Mouse (Mus musculus) forebrain, embryonic 13.5 days (tissue): Measurements from ENCODE around the gene Agmat. TPM values are rescaled to one million over a fixed set of nuclear protein-coding genes. Genes with fewer than 3 reads are reported as not detected.

ENCODE experiments used
- ATAC-seq: fragments of 200-750 bp; cut with Nextera tagmentation; 2 replicates; pipeline ENCODE4 v1.8.0; 2017
- H3K27ac ChIP-seq: fragments of 300-500 bp; sonication (generic); 2 replicates; pipeline ENCODE4 v1.5.1; 2015; ENCODE audit warnings: inconsistent platforms, mild to moderate bottlenecking, moderate library complexity
- H3K27me3 ChIP-seq: fragments of 300-500 bp; sonication (generic); 2 replicates; pipeline ENCODE4 v1.6.1; 2015; ENCODE audit warnings: mild to moderate bottlenecking, inconsistent platforms
- H3K36me3 ChIP-seq: fragments of 300-500 bp; sonication (generic); 2 replicates; pipeline ENCODE4 v1.6.1; 2015; ENCODE audit warnings: mild to moderate bottlenecking, inconsistent platforms; ENCODE audit not compliant: poor library complexity, severe bottlenecking
- H3K4me1 ChIP-seq: fragments of 300-500 bp; sonication (generic); 2 replicates; pipeline ENCODE4 v1.6.1; 2015; ENCODE audit warnings: inconsistent platforms
- H3K4me2 ChIP-seq: fragments of 300-500 bp; sonication (generic); 2 replicates; pipeline ENCODE4 v1.6.1; 2015; ENCODE audit warnings: inconsistent platforms, mild to moderate bottlenecking, moderate library complexity
- H3K4me3 ChIP-seq: fragments of 300-500 bp; sonication (generic); 2 replicates; pipeline ENCODE4 v1.5.1; 2015; ENCODE audit warnings: mild to moderate bottlenecking, inconsistent platforms
- H3K9ac ChIP-seq: fragments of 300-500 bp; sonication (generic); 2 replicates; pipeline ENCODE4 v1.6.1; 2015; ENCODE audit warnings: mild to moderate bottlenecking, inconsistent platforms
- H3K9me3 ChIP-seq: fragments of 300-500 bp; sonication (generic); replicated peaks from 2 replicates; pipeline ENCODE4 v1.6.1; 2016; ENCODE audit warnings: inconsistent platforms
- WGBS: fragments of 180-500 bp; shearing (Covaris S2); methylation state at CpG from one replicate; pipeline ENCODE4 v1.1.7; 2015; 5-methylcytosine and 5-hydroxymethylcytosine counted together
- polyA plus RNA-seq: library from polyadenylated mRNA; unstranded; fragments of >200 nt; fragmentation: Nextera tagmentation; extraction: Ambion mirVana; gene quantifications from 2 replicates; pipeline ENCODE4 v1.2.1, GENCODE M21; 2015

The Agmat gene
- not detected in 2 replicates for polyA plus RNA-seq

DNA sequence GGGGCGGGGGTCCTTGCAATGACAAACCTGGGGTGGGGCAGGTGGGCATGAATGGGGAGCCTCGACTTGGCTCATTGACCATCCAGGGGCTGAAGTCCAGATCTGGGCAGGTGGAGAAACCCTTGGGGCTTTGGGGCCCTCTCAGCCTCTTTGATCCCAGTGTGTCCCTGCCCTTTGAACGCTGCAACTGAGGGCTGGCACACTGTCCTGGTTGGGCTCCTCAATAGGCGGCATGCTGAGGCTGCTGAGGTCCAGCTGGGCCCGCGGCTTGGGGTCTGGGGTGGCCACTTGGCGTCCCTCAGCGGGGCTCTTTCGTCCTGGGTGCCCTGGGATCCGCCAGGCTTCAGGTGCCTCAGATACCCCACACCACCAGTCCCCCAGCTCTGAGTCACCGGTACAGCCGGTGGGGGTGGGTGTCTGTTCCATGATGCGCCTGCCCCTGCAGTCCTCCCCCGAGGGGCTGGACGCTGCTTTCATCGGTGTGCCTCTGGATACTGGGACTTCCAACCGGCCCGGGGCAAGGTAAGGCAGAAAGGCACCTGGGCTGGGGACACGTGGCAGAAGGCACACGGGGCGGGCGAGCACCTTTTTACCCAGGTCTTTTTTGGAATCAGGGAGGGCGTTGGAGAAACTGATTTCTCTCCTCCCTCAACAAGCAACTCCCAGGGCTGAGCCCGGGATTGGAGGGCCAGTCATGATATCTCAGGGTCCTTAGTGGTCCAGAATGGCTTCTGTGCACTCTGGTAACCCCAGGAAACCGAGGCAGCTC lies at the start of gene Agmat:
Gene Agmat (plus strand): TSS at position 95 of the 769 bp plus-strand sequence.
- Histone ChIP-seq H3K27ac (no peak within 1 kb of the TSS), H3K9me3 (no peaks in the 10 kb centered on the region), H3K4me2 (no peak within 1 kb of the TSS), H3K4me3 (no peak within 1 kb of the TSS), H3K27me3 (no peaks in the 10 kb centered on the region), H3K9ac (no peak within 1 kb of the TSS), H3K36me3 (no peaks in the 10 kb centered on the region), H3K4me1 (no peaks in the 10 kb centered on the region)
- no peak for ATAC-seq
- 25% methylated on average over 25 of the region's 25 CpGs for WGBS

DNA sequence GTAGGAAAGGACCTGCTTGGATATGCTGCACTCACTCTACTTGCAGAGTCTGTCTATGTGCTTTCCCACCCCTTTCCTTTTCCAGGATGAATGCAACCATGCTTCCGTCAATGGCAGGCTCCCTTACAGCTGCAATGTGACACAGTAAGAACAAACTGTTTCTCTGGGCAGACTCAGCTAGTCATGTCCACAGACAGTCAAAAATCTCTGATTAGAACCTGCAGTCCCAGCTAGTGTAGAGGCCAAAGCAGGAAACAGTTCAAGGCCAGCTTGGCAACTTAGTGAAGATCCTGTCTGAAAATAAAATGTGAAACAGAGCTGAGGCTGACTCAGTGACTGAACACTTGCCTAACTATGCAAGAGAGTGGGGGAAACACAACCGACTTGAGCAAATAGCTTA lies 41.8 kb upstream of the Agmat start:
- Histone ChIP-seq H3K4me3 (no peak overlapping the region), H3K36me3 (peaks cover 100% of the 10 kb centered on the region), H3K27me3 (no peaks in the 10 kb centered on the region), H3K9me3 (no peaks in the 10 kb centered on the region), H3K4me1 (no peaks in the 10 kb centered on the region), H3K27ac (peak overlapping the region; percentile 32), H3K9ac (no peak overlapping the region), H3K4me2 (no peak overlapping the region)
- no peak for ATAC-seq
- WGBS: 89% methylated on average over 2 of the region's 2 CpGs

DNA sequence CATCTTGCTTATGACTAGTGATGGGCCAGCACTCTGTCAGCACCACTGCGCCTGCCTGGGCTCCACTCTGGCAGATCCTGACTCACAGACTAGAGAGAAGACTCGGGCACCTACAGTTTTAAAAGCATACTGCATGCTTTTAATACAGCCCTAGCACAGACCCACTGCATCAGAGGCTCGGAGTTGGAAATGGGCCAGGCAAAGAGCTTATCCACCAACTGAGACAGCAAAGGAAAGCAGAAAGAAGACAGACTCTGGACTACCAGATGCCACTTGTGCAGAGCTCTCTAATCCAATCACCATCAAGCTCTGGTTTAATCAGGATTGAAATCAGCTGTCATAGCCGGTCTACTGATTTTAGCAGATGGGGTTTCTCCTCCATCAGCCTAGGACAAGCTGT lies 41.1 kb upstream of the Agmat start:
- no peak overlapping the region for H3K9ac ChIP-seq
- ATAC-seq: peak; percentile 80
- H3K27me3 ChIP-seq: no peaks in the 10 kb centered on the region
- peak overlapping the region; percentile 32 for H3K27ac ChIP-seq
- H3K4me2 ChIP-seq: no peak overlapping the region
- no peaks in the 10 kb centered on the region for H3K9me3 ChIP-seq
- peaks cover 97% of the 10 kb centered on the region for H3K36me3 ChIP-seq
- H3K4me1 ChIP-seq: no peaks in the 10 kb centered on the region
- WGBS: 91% methylated on average over 4 of the region's 4 CpGs
- H3K4me3 ChIP-seq: no peak overlapping the region

DNA sequence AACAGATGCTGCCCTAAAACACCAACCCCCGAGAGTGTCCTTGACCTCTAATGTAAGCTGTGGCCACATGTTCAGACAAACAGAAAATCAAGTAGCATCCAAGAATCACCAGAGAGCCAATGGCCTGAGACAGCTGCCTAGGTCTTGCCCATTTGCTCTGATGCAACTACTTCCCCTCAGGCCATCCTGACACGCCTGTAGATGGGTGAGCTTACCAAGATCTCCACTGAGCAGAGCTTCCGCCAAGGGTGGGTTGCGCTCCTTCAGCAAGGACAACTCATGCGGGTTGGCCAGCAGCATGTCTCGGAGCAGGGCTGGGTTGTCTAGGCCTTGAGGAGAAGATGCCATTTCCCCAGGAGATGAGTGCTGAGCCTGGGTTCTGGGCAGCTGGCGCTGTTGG lies 38.5 kb upstream of the Agmat start:
- no peaks in the 10 kb centered on the region for H3K27me3 ChIP-seq
- no peak for ATAC-seq
- H3K4me3 ChIP-seq: no peak overlapping the region
- no peaks in the 10 kb centered on the region for H3K9me3 ChIP-seq
- no peak overlapping the region for H3K27ac ChIP-seq
- no peaks in the 10 kb centered on the region for H3K4me1 ChIP-seq
- no peak overlapping the region for H3K9ac ChIP-seq
- 95% methylated on average over 7 of the region's 7 CpGs for WGBS
- peaks cover 96% of the 10 kb centered on the region for H3K36me3 ChIP-seq
- H3K4me2 ChIP-seq: no peak overlapping the region

DNA sequence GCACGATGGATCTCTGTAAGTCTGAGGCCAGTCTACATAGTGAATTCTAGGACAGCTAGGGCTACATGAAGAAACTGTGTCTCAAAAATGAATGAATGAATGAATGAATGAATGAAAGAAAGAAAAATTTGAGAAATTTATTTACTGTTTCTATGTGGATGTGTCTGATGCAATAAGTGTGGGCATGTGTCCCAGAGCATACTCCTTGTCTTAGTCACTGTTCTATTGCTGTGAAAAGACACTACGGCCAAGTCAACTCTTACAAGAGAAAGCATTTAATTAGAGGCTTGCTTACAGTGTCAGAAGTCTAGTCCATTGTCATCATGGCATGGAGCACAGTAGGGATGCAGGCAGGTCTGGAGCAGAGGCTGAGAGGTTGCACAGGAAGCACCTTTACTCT lies 37.5 kb upstream of the Agmat start:
- Histone ChIP-seq H3K27ac (no peak overlapping the region), H3K4me2 (no peak overlapping the region), H3K36me3 (peaks cover 87% of the 10 kb centered on the region), H3K9me3 (no peaks in the 10 kb centered on the region), H3K4me1 (no peaks in the 10 kb centered on the region), H3K27me3 (no peaks in the 10 kb centered on the region), H3K9ac (no peak overlapping the region), H3K4me3 (no peak overlapping the region)
- WGBS: 96% methylated on average over 2 of the region's 2 CpGs
- no peak for ATAC-seq

DNA sequence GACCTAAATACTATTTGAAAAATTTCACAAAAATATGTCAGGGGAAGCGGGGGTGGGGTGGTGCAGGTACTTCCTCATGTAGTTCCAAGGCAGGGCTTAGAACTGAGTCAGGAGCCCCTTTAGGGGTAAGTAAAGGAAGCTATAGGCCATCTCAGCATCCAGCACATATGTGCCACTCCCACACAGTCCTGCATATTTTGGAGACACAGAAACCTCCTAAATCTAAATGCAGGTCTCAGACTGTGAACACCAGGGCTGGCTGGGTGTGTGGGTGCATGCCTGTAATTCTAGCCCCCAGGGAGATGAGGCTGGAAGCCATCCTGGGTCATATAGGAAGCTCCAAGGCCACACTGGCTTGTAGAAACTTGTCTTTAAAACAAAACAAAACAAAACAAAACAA lies 35.2 kb upstream of the Agmat start:
- Histone ChIP-seq H3K4me1 (no peaks in the 10 kb centered on the region), H3K27me3 (no peaks in the 10 kb centered on the region), H3K4me3 (no peak overlapping the region), H3K9me3 (no peaks in the 10 kb centered on the region), H3K36me3 (peaks cover 65% of the 10 kb centered on the region), H3K4me2 (no peak overlapping the region), H3K9ac (no peak overlapping the region), H3K27ac (no peak overlapping the region)
- WGBS: 97% methylated on average over 1 of the region's 1 CpGs
- no peak for ATAC-seq

DNA sequence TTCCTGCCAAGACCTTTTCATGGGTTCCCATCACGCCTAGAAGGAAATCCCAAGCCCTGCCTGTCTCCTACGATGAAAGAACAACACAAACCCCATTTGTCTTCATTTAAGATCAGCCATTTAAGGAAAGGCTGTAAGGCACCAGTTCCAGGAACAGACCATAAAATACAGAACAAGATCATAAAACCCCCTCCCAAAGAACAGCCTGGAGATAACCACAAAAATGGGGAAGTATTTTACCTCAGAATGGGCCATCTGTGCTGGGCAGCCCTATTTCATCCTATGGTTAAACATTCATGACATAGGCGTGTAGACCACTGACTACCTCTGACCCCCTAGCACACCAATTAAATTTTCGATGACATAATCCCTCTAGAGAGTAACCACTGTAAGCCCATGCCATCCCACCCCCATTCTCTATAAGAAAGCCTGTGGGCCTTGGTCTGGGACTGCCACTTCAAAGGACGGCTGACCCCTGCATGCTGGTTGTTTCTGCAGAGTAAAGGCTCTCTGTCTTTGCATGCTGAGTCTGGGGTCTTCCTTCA lies 32.8 kb upstream of the Agmat start:
- 88% methylated on average over 5 of the region's 5 CpGs for WGBS
- H3K36me3 ChIP-seq: peaks cover 44% of the 10 kb centered on the region
- no peak overlapping the region for H3K9ac ChIP-seq
- H3K27me3 ChIP-seq: no peaks in the 10 kb centered on the region
- no peak overlapping the region for H3K4me3 ChIP-seq
- no peaks in the 10 kb centered on the region for H3K4me1 ChIP-seq
- H3K9me3 ChIP-seq: no peaks in the 10 kb centered on the region
- H3K27ac ChIP-seq: no peak overlapping the region
- no peak overlapping the region for H3K4me2 ChIP-seq
- ATAC-seq: no peak

DNA sequence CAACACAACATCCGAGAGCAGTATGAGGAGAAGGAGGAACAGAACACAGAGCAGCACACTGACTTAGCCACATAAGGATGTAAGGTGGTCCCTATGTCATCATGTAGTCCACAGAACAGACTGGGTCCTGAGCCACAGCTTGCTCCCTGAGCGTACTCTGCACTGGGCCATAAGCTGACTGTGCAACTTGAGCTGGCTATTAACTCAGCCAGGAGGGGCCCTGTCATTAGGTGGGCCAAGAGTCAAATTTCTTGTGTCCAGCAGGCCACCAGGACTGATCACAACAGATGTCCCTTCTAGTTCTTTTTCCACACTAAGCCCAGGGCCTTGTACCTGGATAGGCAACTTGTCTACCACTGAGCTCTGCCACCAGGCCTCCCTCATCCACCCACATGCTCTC lies 31.4 kb upstream of the Agmat start:
- Histone ChIP-seq H3K4me1 (0 out of 2 replicates have a peak, but pooled peaks cover 6% of the 10 kb centered on the region), H3K36me3 (peaks cover 32% of the 10 kb centered on the region), H3K4me3 (no peak overlapping the region), H3K27me3 (no peaks in the 10 kb centered on the region), H3K9me3 (no peaks in the 10 kb centered on the region), H3K9ac (no peak overlapping the region), H3K27ac (no peak overlapping the region), H3K4me2 (no peak overlapping the region)
- 79% methylated on average over 2 of the region's 2 CpGs for WGBS
- no peak for ATAC-seq

DNA sequence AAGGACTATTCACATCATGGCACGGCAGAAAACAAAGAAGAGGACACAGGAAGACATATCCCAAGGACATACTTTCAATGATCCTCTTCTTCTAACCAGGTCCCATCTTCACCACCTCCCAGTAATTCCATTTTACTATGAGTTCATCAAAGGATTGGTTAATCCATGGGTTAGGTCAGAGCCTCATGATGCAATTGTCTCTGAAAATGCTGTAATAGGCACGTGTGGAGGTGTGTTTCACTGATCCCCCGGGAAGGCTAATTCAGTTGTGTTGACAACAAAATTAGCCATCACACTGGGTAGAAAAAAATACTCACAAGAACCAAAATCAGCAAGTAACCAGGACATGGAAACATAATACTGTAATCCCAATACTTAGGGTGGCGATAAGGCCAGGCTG lies 28.8 kb upstream of the Agmat start:
- ATAC-seq: no peak
- 86% methylated on average over 4 of the region's 4 CpGs for WGBS
- no peak overlapping the region for H3K4me2 ChIP-seq
- no peak overlapping the region for H3K4me3 ChIP-seq
- H3K9ac ChIP-seq: no peak overlapping the region
- no peaks in the 10 kb centered on the region for H3K27me3 ChIP-seq
- H3K36me3 ChIP-seq: peaks cover 16% of the 10 kb centered on the region
- no peak overlapping the region for H3K27ac ChIP-seq
- no peaks in the 10 kb centered on the region for H3K9me3 ChIP-seq
- peaks cover 25% of the 10 kb centered on the region for H3K4me1 ChIP-seq

DNA sequence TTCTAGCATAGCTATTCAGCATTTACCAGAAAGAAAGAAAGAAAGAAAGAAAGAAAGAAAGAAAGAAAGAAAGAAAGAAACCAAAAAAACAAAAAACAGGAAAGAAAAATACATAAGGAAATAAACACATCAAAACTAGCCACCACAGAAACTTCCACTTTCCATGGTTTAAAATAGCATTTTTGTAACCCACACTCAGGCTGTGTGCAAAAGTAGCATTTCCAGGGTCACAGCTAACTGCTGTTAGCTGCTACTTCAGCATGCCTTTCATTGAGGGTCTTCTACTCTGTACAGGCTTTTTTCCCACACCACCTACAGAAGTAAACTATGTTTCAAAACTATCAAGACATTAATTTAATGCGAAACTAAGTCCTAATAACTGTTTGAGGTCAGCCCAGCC lies 27.2 kb upstream of the Agmat start:
- ATAC-seq: no peak
- H3K9me3 ChIP-seq: no peaks in the 10 kb centered on the region
- no peak overlapping the region for H3K9ac ChIP-seq
- no peak overlapping the region for H3K27ac ChIP-seq
- H3K27me3 ChIP-seq: no peaks in the 10 kb centered on the region
- H3K4me3 ChIP-seq: no peak overlapping the region
- H3K4me1 ChIP-seq: peaks cover 31% of the 10 kb centered on the region
- H3K4me2 ChIP-seq: no peak overlapping the region
- WGBS: 97% methylated on average over 1 of the region's 1 CpGs
- H3K36me3 ChIP-seq: peaks cover 11% of the 10 kb centered on the region

DNA sequence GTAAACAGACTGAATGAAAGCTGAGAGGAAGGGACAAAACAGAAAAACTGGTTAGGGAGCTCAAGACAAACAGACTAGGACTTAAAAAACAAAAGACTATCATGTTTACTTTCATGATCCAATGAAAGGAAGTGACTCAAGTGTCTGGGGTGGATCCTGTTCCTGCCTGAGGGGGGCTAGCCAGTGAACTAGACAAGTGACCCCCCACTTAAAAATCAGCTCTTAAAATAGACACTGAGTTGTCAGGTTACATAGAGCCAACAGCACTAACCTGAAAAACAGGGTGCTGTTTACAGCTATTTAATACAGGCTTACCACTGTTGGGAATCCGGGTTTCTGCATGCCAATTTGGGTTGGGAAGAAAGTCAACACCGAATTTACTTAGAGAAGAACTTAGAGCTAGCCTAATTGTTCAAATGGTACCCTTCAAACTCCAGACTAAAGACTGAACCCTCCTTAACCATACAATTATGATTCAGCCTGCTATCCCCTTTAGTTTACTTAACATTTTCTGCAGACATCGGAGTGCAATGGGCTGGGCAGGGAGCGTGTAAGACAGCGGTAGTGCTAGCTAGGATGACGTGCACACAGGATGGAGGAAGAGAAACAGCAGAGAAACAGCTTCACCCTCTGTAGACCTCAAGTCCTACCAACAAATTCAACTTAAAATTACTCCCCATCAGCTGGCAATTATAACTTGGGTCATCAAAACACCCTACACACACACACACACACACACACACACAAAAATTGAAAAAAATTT lies 25.5 kb upstream of the Agmat start:
- Histone ChIP-seq H3K36me3 (peaks cover 11% of the 10 kb centered on the region), H3K4me1 (peaks cover 31% of the 10 kb centered on the region), H3K9ac (no peak overlapping the region), H3K4me2 (no peak overlapping the region), H3K27ac (no peak overlapping the region), H3K27me3 (0 out of 2 replicates have a peak, but pooled peaks cover 3% of the 10 kb centered on the region), H3K4me3 (no peak overlapping the region), H3K9me3 (no peaks in the 10 kb centered on the region)
- 91% methylated on average over 6 of the region's 6 CpGs for WGBS
- no peak for ATAC-seq

DNA sequence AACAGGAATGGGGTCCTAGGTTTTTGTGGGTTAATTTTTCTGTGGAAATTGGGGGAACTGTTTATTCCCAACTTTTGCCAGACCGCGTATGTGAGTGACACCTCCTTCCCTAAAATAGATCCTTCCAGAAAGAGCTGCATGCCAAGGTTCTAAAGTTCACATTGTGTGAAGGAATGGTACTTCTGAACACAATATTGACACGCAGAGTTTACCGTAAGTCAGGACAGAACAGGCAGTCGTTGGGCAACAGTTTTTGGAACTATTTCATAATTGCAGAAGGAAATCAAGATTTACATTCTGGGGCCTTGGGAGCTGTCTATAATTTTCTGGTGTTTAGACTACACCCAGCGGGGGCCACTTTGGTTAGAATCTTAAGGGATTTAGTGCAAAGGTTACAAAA lies 24.5 kb upstream of the Agmat start:
- ATAC-seq: no peak
- Histone ChIP-seq H3K9ac (peak overlapping the region; percentile 98), H3K4me2 (peak overlapping the region; percentile 96), H3K4me1 (peaks cover 31% of the 10 kb centered on the region), H3K9me3 (no peaks in the 10 kb centered on the region), H3K4me3 (peak overlapping the region; percentile 98), H3K27ac (no peak overlapping the region), H3K27me3 (0 out of 2 replicates have a peak, but pooled peaks cover 3% of the 10 kb centered on the region), H3K36me3 (peaks cover 9% of the 10 kb centered on the region)
- 78% methylated on average over 6 of the region's 6 CpGs for WGBS
